Comparison of ENCODE assay signal across 15 mouse cellular contexts in the genomic region with DNA sequence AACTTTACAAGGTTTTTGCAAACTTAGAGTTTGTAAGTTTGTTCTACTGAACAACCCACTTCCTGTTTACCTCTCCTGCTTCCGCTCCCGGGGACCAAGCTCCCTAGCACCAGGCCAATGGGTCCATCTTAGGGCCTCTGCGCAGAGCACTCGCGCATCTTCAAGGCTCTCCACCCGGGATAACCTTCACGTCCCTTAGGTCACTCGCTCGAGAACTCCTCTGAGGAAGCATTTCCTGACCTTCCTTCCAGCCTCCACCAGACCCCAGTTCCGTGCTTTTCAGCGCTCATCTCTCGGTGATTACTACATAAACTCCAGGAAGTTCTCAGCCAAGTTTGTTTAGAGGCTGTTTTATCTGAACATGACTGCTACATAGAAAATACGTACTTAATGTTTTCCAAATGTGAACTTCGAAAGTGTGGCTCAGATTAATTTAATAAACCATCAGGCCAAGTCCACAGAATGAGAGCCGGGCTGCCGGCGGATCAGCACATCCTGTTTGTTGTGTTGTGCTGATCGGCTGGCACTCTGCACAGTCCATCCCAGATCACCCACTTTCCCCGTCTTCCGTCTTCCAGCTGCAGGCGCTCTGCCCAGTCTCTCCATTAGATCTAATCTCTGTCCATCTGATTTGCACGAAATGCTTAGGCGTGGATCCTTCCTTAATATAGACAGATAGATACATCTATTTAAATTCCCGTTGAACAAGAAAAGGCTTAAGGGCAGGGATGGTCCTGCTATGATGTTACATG. TPM values are rescaled to one million over a fixed set of nuclear protein-coding genes. Genes with fewer than 3 reads are reported as not detected.
DNase-seq lines count a peak whose midpoint lies in the region; ATAC-seq and TF ChIP-seq lines count a peak whose summit lies in the region.
"Had no signal": no experiment of that assay in that cellular context is flagged by ENCODE, and none has a peak within 500 bp of the region (broad histone marks: within the 10 kb centered on the region; RNA-seq: fewer than 3 reads in every experiment).

No protein-coding gene starts in this region.

- H3K36me3 ChIP-seq in kidney, embryonic 16.5 days (ENCODE audit: insufficient read depth, low read length) = peaks cover 15% of the 10 kb centered on the region
- H3K36me3 ChIP-seq in hindbrain, embryonic 16.5 days (ENCODE audit: control insufficient read depth, insufficient read depth, low read length) = no peaks in the 10 kb centered on the region
- H3K36me3 ChIP-seq: neural tube, embryonic 13.5 days had no signal

- H3K27me3 ChIP-seq in kidney, embryonic 16.5 days (ENCODE audit: insufficient read depth, low read length) = no peaks in the 10 kb centered on the region
- no peaks in the 10 kb centered on the region for H3K27me3 ChIP-seq in hindbrain, embryonic 16.5 days (replicated peaks; ENCODE audit: control insufficient read depth, insufficient read depth, low read length)
- H3K27me3 ChIP-seq: neural tube, embryonic 13.5 days had no signal

- intact Hi-C loops in gastrocnemius, adult 2 months (cut with DNase I) = no loop called here
- intact Hi-C loops in gastrocnemius, postnatal 36 days (cut with DNase I) = no loop called here

- H3K4me3 ChIP-seq in gastrocnemius, adult 2 months = peak overlapping the region; percentile 37
- H3K4me3 ChIP-seq in kidney, embryonic 16.5 days (ENCODE audit: low read length) = no peak overlapping the region
- H3K4me3 ChIP-seq in hindbrain, embryonic 16.5 days (ENCODE audit: low read length) = no peak overlapping the region
- H3K4me3 ChIP-seq: megakaryocyte, embryonic 14.5 days; neural tube, embryonic 13.5 days had no signal

- TF ChIP-seq CTCF in gastrocnemius, adult 2 months (IDR thresholded peaks at IDR 0.05) = no peak

- no peak for ATAC-seq in kidney, embryonic 16.5 days (ENCODE audit: low FRiP score, low TSS enrichment)
- ATAC-seq in hindbrain, embryonic 16.5 days = no peak
- ATAC-seq in CD4-positive, CD25-positive, alpha-beta regulatory T cell, adult 4 months = no peak

- H3K4me1 ChIP-seq in kidney, embryonic 16.5 days (ENCODE audit: insufficient read depth, low read length) = peaks cover 10% of the 10 kb centered on the region
- no peaks in the 10 kb centered on the region for H3K4me1 ChIP-seq in hindbrain, embryonic 16.5 days (ENCODE audit: control insufficient read depth, insufficient read depth, low read depth, low read length)
- H3K4me1 ChIP-seq: megakaryocyte, embryonic 14.5 days; neural tube, embryonic 13.5 days had no signal

- H3K9me3 ChIP-seq in kidney, embryonic 16.5 days (ENCODE audit: low read length) = no peaks in the 10 kb centered on the region
- no peaks in the 10 kb centered on the region for H3K9me3 ChIP-seq in hindbrain, embryonic 16.5 days (ENCODE audit: control insufficient read depth, low read length)
- H3K9me3 ChIP-seq: neural tube, embryonic 13.5 days had no signal

- 71% methylated on average over 24 of the region's 24 CpGs for WGBS in kidney, embryonic 16.5 days
- WGBS in hindbrain, embryonic 16.5 days = 83% methylated on average over 24 of the region's 24 CpGs

- no peak for DNase-seq in gastrocnemius, adult 2 months
- DNase-seq in gastrocnemius, postnatal 36 days = no peak
- DNase-seq in MN1 (ENCODE audit: low spot score) = peak; percentile 61
- DNase-seq in lung, postnatal 4 days = peak; percentile 50 to 71
- no peak for DNase-seq in urinary bladder, adult 18-20 months (ENCODE audit: low spot score in 2 of 2)
- DNase-seq: gastrocnemius, postnatal 25 days; heart, postnatal 36 days had no signal

- peak overlapping the region; percentile 69 for H3K27ac ChIP-seq in gastrocnemius, adult 2 months
- peak overlapping the region; percentile 50; the same call in 1 of the 2 replicates for H3K27ac ChIP-seq in kidney, embryonic 16.5 days (ENCODE audit: low read length)
- no peak overlapping the region for H3K27ac ChIP-seq in hindbrain, embryonic 16.5 days (ENCODE audit: low read depth, low read length)
- H3K27ac ChIP-seq: neural tube, embryonic 13.5 days had no signal

- no peak overlapping the region for H3K9ac ChIP-seq in kidney, embryonic 16.5 days (replicated peaks; ENCODE audit: low read length)
- H3K9ac ChIP-seq in hindbrain, embryonic 16.5 days (ENCODE audit: low read depth, low read length) = no peak overlapping the region
- H3K9ac ChIP-seq: neural tube, embryonic 13.5 days had no signal

- H3K4me2 ChIP-seq in kidney, embryonic 16.5 days (replicated peaks; ENCODE audit: low read depth, low read length) = no peak overlapping the region
- H3K4me2 ChIP-seq in hindbrain, embryonic 16.5 days (ENCODE audit: low read length) = no peak overlapping the region
- H3K4me2 ChIP-seq: neural tube, embryonic 13.5 days had no signal

RNA-seq across cellular contexts. Expression of a gene that starts 11.3 kb away (rescaled TPM):
- 10 to 100 TPM; 20.3 to 21.2 TPM for total RNA-seq in gastrocnemius, adult 2 months (2021)
- total RNA-seq in gastrocnemius, postnatal 36 days (2021) = 10 to 100 TPM; 20.3 to 21.7 TPM
- 71.6 and 73.7 TPM in 2 replicates for polyA plus RNA-seq in kidney, embryonic 16.5 days (2015; fragmentation: Nextera tagmentation; extraction: Ambion mirVana)
- 16.4 and 18.7 TPM in 2 replicates for polyA plus RNA-seq in hindbrain, embryonic 16.5 days (2015; fragmentation: Nextera tagmentation; extraction: Ambion mirVana)
- polyA plus RNA-seq in CD4-positive, CD25-positive, alpha-beta regulatory T cell, adult 4 months (2017; shearing (Covaris generic)) = under 1 TPM in 1 of 2 experiments, not detected in 1; 0.28 TPM

RNA-seq across cellular contexts. Expression of a gene that starts 16.6 kb away (rescaled TPM):
- not detected for total RNA-seq in gastrocnemius, adult 2 months (2021)
- total RNA-seq in gastrocnemius, postnatal 36 days (2021) = not detected
- 0.19 and 0.65 TPM in 2 replicates for polyA plus RNA-seq in kidney, embryonic 16.5 days (2015; fragmentation: Nextera tagmentation; extraction: Ambion mirVana)
- polyA plus RNA-seq in hindbrain, embryonic 16.5 days (2015; fragmentation: Nextera tagmentation; extraction: Ambion mirVana) = 0.10 TPM in 1 of 2 replicates, not detected in the other
- 1 to 10 TPM; 1.9 to 2.3 TPM for polyA plus RNA-seq in CD4-positive, CD25-positive, alpha-beta regulatory T cell, adult 4 months (2017; shearing (Covaris generic))
- total RNA-seq: gastrocnemius, postnatal 25 days; heart, postnatal 36 days; left cerebral cortex, adult 8-10 months had no signal
- polyA plus RNA-seq: cortical plate, adult 2 months; forebrain, embryonic 11.5 days; neural tube, embryonic 13.5 days had no signal

RNA-seq across cellular contexts. Expression of a gene that starts 18.1 kb away (rescaled TPM):
- under 1 TPM; 0.10 to 0.14 TPM for total RNA-seq in gastrocnemius, adult 2 months (2021)
- total RNA-seq in gastrocnemius, postnatal 36 days (2021) = under 1 TPM; 0.15 to 0.36 TPM
- 7.5 and 7.7 TPM in 2 replicates for polyA plus RNA-seq in kidney, embryonic 16.5 days (2015; fragmentation: Nextera tagmentation; extraction: Ambion mirVana)
- polyA plus RNA-seq in hindbrain, embryonic 16.5 days (2015; fragmentation: Nextera tagmentation; extraction: Ambion mirVana) = 0.69 and 0.70 TPM in 2 replicates
- not detected for polyA plus RNA-seq in CD4-positive, CD25-positive, alpha-beta regulatory T cell, adult 4 months (2017; shearing (Covaris generic))

RNA-seq across cellular contexts. Expression of a gene that starts 46.8 kb away (rescaled TPM):
- 10 to 100 TPM; 25.8 to 26.2 TPM for total RNA-seq in gastrocnemius, adult 2 months (2021)
- total RNA-seq in gastrocnemius, postnatal 36 days (2021) = 10 to 100 TPM; 21.9 to 28.7 TPM
- 91.0 and 93.2 TPM in 2 replicates for polyA plus RNA-seq in kidney, embryonic 16.5 days (2015; fragmentation: Nextera tagmentation; extraction: Ambion mirVana)
- 15.1 and 18.3 TPM in 2 replicates for polyA plus RNA-seq in hindbrain, embryonic 16.5 days (2015; fragmentation: Nextera tagmentation; extraction: Ambion mirVana)
- 10 to 100 TPM; 24.9 to 43.5 TPM for polyA plus RNA-seq in CD4-positive, CD25-positive, alpha-beta regulatory T cell, adult 4 months (2017; shearing (Covaris generic))

Comparison
In these comparisons a context has a peak if more than half of its experiments do, and no peak if none do; other contexts are left out.
1. DNase-seq: peak in MN1 (single experiment) and lung, postnatal 4 days (2 of 2); none in gastrocnemius, adult 2 months (single experiment), gastrocnemius, postnatal 36 days (0 of 2) and urinary bladder, adult 18-20 months (0 of 2).
2. RNA of a gene that starts 11.3 kb away (polyA plus RNA-seq): 71.6 to 73.7 TPM in kidney, embryonic 16.5 days and 16.4 to 18.7 TPM in hindbrain, embryonic 16.5 days; 0.28 TPM in CD4-positive, CD25-positive, alpha-beta regulatory T cell, adult 4 months; every median in the first group is over 10 times any median in the second.